Mouse (Mus musculus): Measurements from ENCODE around the gene Map3k15.

The Map3k15 gene

DNA sequence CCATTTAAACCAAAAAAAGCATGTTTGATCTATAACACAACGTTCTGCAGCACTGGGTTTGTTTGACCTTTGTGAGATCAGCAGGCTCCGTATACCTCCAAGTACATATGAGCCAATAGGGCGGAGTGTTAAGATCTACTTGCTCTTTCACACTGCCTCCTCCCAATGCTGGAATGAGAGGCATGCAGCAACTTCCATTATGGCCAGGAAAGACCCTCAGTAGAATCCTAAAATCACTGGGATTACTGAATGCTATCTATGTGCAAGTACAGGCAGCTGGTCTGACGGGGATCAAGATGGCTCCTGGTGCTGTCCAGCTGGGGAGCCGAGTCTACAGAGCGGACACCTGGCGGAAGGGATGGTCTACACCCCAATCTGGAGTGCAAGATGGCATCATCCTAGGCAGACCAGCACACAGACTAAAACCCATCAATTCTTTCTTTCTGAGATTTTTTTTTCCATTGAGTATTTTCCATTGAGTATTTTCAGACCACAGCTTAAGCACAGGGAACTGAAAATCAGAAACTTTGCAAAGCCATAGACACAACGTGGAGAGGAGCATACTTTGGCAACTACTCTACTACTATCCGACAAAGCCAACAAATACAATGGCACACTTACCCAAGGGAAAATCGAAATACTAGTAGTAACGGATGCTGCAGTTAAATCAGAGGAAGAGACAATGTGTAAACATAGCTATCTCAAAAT lies 146.1 kb downstream of the Map3k15 start:
- DNase-seq (ENCODE audit: low spot score in 2 of 2), result no peak

- no peak for DNase-seq (ENCODE audit: low spot score in 2 of 2)
Measured at GRCm38 (mm10) chrX:160135719-160136118, 147.5 kb downstream of the Map3k15 start.

DNA sequence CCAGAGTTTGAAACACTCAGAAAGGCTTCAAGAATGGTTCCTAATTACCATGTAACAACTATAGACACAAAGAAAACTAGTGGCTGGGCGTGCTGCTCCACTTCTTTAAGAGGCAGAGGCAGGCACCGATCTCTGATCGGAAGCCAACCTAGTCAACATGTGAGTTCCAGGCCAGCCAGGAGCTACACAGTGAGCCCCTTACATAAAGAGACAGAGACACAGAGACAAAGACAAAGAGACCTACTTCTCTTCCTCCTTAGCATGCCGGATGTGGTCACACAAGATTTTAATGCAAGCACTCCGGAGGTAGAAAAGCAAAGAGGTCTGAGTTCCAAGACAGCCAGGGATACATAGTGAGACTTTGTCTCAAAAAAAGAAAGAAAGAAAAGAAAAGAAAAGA lies 147.9 kb downstream of the Map3k15 start:
- no peak for DNase-seq (ENCODE audit: low spot score in 2 of 2)

- DNase-seq (ENCODE audit: low spot score in 2 of 2), result peak; percentile 11 to 13
Measured at GRCm38 (mm10) chrX:160137177-160137860, 149.1 kb downstream of the Map3k15 start.

DNA sequence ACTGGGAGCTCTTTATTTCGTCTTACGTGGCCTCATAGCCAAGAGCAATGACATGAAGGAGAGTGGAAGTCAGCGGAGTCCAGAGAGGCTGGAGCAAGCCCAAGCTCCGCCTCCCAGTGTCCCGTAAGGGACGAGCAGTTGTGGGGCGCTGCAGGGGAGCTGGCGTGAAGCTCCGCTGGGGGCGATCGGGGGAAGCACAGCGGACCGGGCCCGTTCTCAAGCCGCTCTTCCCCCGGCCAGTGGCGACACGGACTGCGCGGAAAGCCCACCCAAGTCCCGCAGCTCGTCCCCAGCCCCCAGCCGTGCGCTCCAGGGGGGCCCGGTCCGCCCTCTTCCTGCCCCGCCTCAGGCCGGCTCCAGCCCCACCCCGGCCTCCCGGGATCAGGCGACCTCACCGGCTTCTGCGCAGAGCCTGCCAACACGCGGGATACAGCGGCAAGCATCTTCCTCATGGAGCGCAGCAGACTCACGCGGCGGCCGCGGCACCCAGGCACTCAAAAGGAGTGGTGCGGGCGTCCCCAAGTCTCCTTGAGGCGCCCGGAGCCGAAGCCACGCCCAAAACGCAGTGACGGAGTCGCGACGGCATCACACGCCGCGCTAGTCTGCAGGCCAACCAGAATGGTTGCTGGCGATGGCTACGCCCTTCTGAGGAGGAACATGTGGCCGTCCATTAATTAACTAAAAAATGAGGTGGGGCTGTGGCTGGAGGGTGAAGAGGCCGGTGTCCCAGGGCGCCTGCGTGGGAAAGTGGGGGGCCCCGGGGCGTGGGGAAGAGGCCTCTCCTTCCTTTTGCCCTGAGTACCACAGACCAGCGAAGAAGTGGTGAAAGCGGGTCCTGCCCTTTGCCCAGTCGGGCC lies 149.9 kb downstream of the Map3k15 start, which contains the start of gene Pdha1:
Pdha1 (minus strand) TSS at position 553 of the 857 bp plus-strand sequence.
- peak; percentile 76 to 86 for DNase-seq (ENCODE audit: low spot score in 2 of 2)

GRCm38 (mm10) chrX:160146806-160147205 lies 158.6 kb downstream of the Map3k15 start:
- DNase-seq (ENCODE audit: low spot score in 2 of 2), result no peak

GRCm38 (mm10) chrX:160147406-160147805 lies 159.2 kb downstream of the Map3k15 start:
- no peak for DNase-seq (ENCODE audit: low spot score in 2 of 2)

GRCm38 (mm10) chrX:160148859-160149258 lies 160.6 kb downstream of the Map3k15 start:
- DNase-seq (ENCODE audit: low spot score in 2 of 2), result no peak

DNA sequence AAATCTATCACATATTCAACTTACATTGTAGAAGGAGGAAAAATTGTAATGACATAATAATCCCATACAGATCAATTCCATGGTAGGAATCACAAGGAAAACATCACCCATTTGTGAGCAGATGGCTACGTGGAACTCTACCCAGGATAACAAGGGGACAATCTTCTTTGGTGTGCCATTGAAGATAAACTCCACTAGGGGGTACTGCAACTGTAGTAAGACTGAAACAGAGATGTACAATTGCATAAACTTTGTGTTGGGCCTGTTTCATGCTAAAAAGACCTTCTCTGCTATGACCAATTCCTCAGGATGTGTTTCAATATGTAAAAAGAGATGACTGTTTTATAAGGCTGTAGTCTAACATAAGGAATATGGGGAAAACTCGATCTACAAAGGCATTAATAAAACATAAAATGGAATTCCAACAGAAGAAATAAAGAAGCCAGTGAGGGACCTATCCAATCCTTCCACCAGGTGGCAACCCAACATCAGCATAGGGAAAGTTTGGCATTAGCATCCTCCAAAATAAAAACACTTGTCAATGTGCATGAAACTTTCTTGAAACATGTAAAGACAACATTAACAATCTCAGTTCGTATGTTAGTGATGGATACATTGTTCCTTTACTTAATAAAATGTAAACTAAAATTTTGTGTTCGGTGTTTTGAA lies 165.0 kb downstream of the Map3k15 start:
- DNase-seq (ENCODE audit: low spot score in 2 of 2), result no peak

DNA sequence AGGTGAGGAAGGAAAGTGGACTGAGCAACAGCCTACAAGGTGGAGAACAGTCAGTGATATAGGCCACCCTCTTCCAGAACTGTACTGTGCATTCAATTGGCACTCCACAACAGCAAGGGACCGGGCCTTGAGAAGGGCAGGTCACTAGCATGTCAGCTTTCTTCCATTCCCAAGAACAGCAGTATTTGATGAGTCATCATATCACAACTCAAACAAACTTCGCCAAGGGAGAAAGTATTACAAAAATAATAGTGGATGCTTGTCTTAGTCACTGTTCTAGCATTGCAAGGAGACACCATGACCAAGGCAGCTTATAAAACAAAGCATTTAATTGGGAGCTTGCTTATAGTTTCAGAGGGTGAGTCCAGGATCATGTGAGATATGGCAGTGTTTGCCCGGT lies 176.0 kb downstream of the Map3k15 start:
- DNase-seq (ENCODE audit: low spot score in 2 of 2), result no peak

GRCm38 (mm10) chrX:160166246-160166985 lies 178.2 kb downstream of the Map3k15 start:
- DNase-seq (ENCODE audit: low spot score in 2 of 2), result no peak

DNA sequence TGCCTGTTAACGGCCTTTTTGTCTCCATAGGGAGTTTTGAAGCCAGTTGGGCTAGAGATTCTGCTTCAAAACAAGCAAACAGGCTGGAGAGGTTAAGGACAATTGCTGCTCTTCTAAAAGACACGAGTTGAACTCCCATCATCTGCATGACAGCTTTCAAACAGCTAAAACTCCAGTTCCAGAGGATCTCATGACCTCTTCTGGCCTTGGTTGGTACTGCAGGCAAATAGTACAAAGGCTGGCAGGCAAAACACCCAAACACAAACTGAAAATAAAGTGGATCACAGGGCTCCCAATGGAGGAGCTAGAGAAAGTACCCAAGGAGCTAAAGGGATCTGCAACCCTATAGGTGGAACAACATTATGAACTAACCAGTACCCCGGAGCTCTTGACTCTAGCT lies 181.9 kb downstream of the Map3k15 start:
- peak; percentile 27 to 55 for DNase-seq (ENCODE audit: low spot score in 2 of 2)
